Mouse (Mus musculus): ENCODE data around the gene Dnah6.
A peak's percentile ranks its signal among the peaks of the same experiment; 100 is the strongest.

Gene Dnah6

DNA sequence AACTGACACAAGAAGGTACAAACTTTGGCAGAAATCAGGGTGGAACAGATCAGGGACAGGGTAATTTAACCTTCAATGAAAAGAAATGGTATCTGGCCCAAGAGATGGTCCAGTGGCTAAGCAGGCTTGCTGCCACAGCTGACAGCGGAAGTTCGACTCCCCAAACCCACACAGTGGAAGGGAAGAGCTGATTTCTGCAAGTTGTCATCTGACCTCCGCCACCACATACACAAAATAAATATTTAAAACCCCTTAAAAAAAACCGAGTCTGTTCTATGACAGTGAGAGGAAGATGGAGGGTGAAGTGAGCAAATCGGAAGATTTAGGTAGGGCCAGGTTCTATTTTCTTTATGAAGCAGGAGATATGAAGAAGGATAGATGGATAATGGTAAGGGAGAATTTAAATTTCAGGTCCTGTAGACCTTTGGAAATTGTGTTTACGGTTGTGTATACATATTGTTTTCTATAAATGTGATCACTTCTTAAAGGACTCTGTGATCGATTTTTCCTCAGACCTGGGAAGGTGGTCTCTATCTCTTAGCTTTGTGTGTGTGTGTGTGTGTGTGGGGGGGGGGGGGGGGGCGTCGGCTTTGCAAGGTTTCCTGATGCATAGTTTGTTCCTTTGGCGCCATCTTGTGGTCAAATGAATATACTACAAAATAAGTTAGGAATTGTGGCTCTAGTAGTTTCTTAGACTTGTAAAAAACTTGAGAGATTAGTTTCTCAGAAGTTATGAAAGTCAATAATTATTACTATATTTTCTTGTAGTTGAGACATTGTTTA, 6.1 kb upstream of the Dnah6 start:
- DNase-seq, result peak; percentile 21 to 23

DNA sequence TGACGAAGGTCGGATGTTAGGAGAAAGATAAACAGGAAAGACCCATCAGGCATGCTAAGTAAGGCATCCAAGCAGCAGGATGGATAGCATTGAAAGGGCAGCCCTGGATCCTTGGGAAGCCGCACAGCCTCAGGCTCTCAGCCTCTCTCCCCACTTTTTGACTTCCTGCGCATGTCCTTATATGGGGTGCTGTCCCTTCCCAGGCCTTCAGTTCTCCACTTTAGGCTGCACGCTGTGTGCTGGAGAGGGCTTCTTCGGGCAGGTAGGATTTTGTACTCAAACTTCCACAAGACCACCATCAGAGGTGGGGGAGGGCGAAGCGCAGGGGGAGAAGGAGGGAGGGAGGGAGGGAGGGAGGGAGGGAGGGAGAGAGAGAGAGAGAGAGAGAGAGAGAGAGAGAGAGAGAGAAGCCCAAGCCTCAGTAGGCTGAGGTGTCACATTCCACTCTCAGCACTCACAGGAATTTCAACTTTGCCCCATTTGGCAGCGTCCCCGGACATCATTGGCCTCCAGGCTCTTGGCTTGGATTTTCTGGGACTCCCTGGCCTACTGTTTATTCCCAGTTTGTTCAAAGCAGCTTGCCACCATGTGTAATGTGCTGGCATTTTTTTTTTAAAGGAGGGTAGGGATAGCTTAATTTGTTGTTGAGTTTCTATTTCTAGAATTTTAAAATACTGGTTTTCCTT, 1.5 kb upstream of the Dnah6 start:
- peak; percentile 96 to 98 for DNase-seq

DNA sequence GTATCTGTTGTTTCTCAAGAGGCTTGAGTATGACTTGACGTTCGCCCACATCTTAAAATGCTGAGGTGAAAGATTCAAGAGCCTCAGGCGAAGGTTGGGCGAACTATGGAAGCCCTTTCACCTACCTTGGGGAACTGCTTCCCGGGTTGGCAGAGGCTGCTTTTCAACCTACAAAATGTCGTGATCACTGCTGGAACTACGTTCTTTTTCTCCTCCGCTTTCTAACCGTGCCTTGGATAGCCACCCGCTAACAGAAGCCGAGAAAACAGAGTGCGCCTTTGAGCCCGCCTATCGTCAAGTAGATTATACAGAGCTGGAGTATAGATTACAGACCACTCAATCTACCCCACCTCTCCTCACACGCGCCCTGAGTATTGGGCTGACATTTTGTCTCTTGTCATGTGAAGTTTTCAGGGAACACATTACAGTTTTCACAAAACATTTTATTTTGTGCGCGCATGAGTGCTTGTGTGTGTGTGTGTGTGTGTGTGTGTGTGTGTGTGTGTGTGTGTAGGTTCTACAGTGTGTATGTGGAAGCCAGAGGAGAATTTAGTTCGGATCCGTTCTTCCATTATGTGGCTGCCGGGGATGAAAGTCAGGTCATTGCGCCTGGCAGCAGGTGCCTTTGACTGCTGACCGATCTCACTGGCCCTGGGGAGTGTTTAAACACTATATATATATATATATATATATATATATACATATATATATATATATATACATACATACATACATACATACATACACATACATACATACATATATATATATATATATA, 696 bp upstream of the Dnah6 start:
- DNase-seq, result peak; percentile 25 to 58

DNA sequence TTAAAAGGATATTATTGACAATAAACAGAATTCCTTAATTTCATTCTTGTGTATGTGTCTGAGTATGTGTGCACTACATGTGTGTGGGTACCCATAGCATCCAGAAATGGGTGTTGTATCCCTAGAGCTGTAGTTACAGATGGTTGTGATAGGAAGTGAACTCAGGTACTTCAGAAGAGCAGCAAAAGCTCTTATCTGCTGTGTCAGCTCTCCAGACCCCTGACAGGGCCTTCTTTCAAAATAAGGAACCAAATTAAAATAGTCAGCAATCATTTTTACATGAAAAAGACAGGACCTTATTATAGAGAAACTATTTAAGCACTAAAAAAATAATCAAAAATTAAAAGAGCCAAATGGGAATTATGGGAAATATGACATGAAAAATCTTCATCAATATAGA, 9.8 kb downstream of the Dnah6 start:
- no peak for DNase-seq

DNA sequence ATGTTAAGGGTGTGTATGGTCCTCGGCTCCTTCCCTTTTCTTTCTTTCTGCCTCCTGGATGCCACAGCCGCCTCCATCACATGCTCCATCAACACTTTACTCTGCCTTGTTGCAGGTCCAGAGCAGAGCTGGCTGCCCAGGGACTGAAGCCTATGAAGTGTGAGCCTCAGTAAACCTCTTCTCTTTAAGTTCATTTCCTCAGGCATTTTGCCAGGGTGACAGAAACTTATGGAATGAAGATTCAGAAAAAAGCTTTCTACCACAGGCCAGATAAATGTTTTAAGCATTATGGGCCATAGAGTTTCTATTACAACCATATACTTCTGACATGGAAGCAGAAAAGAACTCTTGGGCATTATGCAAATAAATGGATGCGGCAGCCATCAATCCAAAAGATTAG, 10.4 kb downstream of the Dnah6 start:
- no peak for DNase-seq

DNA sequence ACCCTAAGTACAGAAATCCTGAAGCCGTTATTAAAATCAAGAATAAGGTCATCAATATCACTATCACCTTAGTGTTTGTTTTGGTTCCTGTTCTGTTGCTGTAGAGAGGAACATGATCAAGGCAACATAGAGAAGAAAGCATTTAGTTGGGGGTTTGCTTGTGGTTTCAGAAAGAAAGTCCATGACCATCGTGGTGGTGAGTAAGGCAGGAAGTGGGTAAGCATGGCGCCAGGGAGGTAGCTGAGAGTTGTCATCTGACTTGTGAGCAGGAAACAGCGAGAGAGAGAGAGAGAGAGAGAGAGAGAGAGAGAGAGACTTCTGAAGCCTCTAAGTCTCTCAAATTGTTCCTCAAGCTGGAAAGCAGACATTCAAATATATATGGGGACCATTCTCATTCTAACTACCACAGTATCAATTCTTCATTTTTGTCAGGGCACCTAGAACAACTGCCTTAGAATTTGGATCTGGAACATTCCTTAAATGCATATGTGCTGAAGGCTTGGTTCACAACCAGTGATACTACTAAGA, 10.9 kb downstream of the Dnah6 start:
- DNase-seq, result no peak

DNA sequence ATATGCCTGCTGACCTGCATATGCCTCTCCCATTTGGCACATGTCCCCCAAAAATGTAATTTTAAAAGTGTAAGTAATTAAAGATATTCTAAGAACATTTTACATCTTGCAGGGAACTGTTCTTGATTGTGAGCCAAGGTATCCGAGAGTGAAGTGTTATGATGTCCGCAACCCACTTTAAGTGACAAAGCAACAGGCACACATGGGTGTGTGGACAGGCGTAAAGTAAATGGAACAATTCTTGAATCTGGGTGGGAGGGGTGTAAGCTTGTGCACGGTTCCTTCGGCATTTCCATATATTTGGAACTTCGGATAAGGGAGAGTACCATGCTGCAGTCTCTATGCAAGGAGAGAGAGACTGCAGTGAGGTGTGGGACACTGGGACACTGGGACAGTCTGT, 11.9 kb downstream of the Dnah6 start:
- no peak for DNase-seq

DNA sequence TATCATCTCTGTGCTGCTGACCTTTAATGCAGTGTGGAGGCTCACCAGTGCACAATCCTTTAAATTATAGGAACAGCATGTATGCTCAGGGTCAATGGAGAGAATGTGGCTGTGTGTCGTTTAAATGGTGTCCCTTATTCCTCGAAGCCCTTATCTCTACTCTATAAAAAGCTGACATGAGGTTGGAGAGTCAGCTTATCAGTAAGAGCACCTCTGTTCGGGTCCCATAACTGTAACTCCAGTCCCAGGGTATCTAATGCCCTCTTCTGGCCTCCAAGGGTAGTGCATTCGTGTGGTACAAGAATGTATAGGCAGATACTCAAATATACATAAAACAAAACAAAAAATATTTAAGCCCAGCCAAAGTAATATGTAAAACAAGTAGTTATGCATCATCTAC, 16.5 kb downstream of the Dnah6 start:
- peak in 1 of 2 experiments; percentile 24 for DNase-seq

DNA sequence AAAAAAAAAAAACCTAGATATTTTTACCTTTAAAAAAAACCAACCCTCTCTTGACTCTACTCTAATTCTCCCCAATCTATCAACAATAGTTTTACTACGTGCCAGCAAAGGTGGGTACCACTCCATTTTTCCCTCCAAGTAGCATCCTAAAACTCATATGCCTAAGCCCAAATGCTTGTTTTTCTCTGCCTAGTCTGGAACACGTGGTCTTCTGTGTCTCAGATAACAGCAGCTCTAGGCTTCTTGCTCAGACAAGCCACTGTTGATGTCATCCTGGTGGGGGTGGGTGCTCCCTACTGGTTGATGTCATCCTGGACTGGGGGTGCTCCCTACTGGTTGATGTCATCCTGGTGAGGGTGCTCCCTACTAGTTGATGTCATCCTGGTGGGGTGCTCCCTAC, 17.7 kb downstream of the Dnah6 start:
- no peak for DNase-seq

DNA sequence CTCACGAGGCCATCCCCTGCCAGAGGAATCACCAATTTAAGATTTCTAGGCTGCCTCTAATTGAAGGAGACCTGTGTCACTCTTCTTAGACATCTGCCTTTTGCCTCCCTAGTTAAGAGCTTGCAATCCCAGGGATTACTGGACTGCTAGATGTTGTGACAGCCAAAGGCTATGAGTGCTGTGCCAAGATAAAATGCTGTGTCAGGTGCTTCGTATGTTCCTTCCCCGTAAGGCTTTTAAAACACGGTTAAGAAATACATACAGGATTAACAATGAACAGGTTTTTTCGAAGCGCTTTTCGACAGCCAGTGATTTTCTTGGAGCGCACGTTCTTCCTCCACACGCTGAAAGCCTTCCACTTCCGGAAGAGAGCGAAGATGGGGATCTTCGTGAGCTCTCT, 26.2 kb downstream of the Dnah6 start:
- no peak for DNase-seq

DNA sequence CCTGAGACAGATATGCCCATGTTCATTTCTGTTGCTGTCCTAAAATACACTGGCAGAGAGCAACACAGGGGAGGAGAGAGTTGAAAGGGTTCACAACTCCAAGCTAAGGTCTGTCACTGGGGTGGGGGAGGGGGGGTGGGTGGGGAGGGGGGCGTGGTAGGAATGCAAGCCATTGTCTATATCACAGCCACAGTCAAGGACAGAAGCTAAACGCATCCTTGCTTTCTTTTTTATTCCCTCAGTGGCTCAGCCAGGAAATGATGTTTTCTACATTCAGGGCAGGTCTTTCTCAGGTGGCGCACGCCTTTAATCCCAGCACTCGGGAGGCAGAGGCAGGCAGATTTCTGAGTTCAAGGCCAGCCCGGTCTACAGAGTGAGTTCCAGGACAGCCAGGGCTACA, 30.7 kb downstream of the Dnah6 start:
- DNase-seq, result no peak

DNA sequence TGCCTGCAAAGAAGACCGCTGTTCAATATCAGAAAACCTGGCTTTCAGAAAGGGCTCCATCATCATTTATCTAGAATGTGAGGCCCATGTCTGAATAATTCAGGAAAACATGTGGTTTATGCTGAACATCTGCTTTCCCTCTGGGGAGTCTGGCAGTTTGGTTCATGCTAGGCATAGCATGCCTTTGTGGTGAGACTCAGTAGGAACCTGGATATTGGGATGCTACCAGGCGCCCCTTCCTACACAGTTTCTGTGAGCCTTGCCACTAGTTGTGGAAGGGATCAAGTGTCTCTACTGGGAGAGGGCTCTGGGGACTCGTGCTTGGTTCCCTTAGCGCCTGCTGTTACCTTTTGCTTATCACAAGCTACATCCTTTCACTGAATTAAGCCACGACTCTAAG, 37.2 kb downstream of the Dnah6 start:
- DNase-seq, result no peak

DNA sequence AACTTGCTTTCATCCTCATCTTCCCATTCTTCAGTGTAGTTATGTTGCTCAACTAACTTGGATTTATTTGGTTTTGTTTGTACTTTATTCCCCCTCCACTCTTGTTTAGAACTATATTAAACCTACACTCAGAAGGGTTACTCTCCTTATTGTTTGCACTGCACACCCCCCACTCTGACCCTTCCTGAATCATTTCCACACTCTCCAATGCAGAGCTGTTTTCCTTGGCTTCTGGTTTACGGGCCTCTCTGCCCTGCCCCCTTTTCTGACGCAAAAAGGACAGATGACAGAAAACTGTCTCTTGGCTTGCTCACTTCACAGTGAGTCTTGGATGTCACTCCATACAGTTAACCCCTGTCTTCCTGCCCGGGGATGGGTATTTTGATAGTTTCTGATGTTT, 38.5 kb downstream of the Dnah6 start:
- peak in 1 of 2 experiments; percentile 5 for DNase-seq

DNA sequence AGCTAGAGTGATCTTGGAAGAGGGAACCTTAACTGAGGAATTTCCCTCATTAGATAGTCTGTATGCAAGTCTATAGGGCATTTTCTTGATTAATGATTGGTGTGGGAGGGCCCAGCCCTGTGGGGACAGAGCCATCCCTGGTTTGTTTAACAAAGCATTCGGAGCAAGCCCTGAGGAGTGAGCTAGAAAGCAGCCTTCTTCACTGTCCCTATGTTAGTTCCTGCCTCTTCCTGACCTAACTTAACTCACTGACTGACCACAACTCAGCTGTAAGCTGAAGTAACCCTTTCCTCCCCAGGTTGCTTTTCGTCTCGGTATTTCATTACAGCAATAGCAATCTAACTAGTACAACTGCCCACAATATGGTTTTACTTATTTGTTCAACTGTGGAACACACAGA, 39.0 kb downstream of the Dnah6 start:
- no peak for DNase-seq

DNA sequence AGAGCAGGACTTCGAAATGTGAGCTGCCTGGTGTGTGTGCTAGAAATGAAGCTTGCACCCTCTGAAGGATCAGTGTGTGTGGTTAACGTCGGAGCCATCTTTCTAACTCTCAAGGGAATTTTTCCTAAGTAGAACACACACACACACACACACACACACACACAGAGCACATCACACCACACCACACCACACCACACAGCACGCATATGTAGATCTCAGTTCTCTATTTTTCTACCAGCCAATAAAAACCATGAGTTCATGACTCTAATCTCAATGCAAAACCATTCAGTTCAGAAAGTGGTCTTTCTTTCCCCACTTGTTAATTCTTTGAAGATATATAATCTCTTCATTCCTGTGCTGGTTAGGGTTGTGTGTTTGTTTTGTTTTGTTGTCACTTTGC, 39.4 kb downstream of the Dnah6 start:
- DNase-seq, result no peak

DNA sequence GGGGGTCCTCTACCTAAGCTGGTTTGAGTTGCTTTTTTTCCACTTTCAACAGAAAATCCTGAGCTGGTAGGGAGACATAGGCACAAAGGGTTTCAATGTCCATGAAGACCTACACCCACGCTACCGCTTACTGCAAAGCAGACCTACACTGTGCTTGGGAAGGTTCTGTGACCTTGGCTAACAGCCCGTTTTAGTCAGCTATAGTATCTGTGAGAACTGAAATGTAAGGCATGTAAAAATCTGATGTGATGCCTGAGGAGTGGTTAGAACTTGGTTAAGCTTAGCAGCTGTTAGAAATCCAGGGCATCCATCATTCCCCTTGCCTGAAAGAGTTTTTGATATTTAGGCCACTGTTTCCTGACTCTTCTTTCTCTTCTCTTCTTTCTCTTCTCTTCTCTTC, 46.3 kb downstream of the Dnah6 start:
- DNase-seq, result no peak

DNA sequence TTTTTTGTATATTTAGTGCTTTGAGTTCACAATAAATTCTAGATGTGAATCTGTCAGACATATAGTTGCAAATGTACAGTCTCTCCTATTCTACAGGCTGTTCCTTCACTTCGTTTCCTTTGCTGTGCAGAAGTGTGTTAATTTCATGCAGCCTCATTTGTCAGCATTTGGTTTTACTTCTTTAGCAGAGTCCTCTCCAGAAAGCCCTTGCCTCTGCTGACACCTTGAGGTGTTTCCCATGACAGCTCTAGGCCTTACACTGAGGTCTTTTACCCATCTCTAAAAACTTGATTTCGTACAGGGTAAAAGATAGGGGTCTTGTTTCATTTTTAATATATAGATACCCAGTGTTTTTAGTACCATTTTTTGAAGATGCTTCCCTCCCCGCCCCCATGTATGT, 54.2 kb downstream of the Dnah6 start:
- DNase-seq, result no peak

DNA sequence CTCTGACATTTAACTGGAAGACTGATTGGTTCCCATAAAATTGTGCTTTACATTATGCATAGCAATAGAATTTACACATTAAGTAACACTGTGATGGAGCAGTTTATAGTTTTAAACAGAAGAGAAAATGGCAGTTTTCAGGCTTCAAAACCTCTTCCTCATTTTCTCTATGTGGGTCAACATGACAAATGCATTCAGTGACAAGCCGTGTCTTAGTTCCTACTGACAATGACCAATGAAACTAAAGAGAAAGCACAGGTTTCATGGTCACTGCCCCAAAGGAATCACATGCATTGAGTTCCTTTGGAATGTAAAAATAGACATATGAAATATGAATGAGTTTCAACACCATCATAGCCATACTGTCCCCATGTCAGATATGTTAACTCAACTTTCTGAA, 58.5 kb downstream of the Dnah6 start:
- DNase-seq, result no peak

DNA sequence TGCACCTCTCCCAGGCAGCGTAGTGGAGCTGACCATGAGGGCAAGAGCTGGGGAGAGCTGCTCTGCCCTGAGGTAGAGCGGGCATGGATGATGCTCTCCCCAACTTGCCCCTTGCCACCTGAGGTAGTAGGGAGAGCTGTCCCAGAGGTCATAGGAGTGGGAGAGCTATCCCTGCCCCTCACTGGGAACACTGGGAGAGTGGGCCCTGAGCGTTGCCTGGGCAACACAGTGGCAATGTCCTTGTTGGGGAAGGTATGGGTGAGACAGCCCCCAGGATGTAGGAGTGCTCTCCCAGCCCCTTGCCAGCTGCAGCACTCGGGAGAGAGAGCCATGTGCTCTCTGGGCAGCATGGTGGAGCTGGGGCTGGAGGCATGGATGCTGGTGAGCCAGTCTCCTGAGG, 60.1 kb downstream of the Dnah6 start:
- DNase-seq, result no peak

DNA sequence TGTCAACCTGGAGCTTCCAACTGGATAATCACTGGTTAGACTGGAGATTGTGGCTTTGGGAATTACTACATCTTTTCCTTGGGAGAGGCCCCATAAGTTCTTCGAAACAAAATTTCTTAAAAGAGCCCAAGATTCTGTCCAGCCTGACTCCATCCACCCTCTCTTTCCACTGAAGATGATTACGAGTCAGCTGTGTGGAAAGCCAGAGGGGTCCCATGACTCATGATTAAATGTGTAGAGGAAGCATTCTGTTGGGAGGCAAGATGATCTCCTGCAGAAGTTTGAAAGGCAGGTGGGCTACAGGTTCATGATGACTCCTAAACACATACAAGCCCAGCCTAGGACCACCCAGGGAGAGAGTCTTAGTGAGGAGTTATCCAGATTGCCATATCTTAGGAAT, 66.0 kb downstream of the Dnah6 start:
- no peak for DNase-seq

DNA sequence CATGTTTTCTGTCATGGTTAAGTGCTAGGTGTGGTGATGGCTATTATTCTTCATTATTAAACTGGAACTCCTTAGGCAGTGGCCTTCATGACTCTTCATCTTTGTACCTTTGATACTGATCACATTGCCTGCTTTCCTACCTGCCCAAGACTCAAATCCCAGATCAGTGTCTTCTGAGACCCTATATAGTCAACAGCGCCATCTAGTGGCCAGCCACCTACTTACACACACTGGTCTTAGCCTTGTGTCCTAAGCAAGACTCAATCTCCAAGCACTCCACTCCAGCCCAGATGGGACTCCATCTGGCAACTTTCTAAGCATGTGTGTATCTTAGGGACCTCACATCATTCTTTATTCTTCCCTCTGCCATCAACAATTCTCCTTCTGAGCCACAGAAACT, 67.8 kb downstream of the Dnah6 start:
- DNase-seq, result peak; percentile 80 to 94

DNA sequence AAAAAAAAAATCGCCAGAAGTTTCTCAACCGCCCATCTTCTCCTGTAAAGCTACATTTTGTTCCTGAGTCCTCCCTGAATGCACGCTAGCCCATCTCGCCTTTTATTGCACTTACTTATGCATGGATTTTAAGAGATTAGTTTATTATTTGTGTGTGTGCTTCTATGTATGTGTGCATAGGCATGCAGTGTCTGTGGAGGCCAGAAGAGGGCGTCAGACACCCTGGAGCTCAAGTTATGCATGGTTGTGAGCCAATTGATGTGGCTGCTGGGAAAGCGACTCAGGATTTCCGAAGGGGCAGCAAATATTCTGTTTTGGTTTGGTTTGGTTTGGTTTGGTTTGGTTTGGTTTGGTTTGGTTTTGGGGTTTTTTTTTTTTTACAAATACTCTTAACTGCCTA, 78.0 kb downstream of the Dnah6 start:
- DNase-seq, result no peak

DNA sequence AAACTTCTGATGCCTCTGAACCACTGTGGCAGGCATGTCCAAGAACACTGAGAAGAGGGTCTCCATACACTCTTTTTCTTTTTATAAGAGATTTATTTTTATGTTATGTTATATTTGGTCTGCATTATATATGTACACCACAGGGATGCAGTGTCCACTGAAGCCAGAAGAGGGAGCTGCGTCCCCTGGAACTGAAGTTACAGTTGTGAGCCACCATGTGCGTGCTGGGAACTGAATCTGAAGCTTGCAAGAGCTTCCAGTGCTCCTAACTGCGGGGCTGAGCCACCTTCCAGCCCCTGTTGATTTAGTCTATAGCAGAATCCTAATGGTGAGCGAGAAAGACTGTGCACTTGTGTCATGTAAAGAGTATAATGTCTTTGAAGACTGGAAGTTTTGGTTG, 78.7 kb downstream of the Dnah6 start:
- no peak for DNase-seq

DNA sequence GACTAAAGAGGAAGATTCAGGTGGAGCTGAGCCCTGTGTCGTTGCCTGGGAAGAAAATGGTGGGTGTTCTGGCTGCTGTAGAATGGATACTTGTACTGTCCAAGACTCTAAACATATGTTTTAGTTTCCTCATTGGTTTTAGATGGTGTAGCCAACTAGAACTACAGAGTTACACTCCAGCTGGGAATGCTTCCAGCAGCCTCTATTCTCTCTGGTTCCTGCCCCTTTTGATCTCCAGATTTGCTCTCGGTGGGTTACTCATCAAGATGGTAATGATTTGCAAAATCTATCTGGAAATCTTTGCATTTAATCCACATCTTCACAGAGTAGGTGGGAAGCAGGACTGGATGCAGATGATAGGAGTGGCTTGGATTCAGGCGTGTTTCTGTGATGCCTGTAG, 80.6 kb downstream of the Dnah6 start:
- no peak for DNase-seq
